Mouse (Mus musculus) heart, embryonic 11.5 days (tissue): ENCODE results near the gene Pglyrp2. TPM values are rescaled to one million over a fixed set of nuclear protein-coding genes. Genes with fewer than 3 reads are reported as not detected.

Source experiments
- microRNA-seq: library from miRNA; unstranded; fragments of <30 nt; microRNA quantifications from one replicate; pipeline ENCODE4, GENCODE M21; 2016; ENCODE audit warnings: borderline number of aligned reads
- polyA plus RNA-seq: library from polyadenylated mRNA; unstranded; fragments of >200 nt; fragmentation: Nextera tagmentation; extraction: Ambion mirVana; gene quantifications from 2 replicates; pipeline ENCODE4 v1.2.1, GENCODE M21; 2014

The Pglyrp2 gene
- polyA plus RNA-seq, 1 experiment from 2014 or later, result 0.34 TPM

Small RNA genes lying within 50 kb of the gene (microRNA-seq; reads per million reads assigned to microRNA genes)
- gene Gm22201, result not detected

Other genes with a start within 250 kb of the Pglyrp2 start
- gene Ephx3, start 234.6 kb downstream of the Pglyrp2 start, polyA plus RNA-seq, result not detected in 2 replicates
- 67.1 and 76.2 TPM in 2 replicates for gene Brd4, start 139.4 kb downstream of the Pglyrp2 start, polyA plus RNA-seq
- 44.2 and 44.3 TPM in 2 replicates for gene Akap8, start 102.9 kb downstream of the Pglyrp2 start, polyA plus RNA-seq
- gene Akap8l, start 73.6 kb downstream of the Pglyrp2 start, polyA plus RNA-seq, result 59.0 and 63.8 TPM in 2 replicates
- 16.2 and 17.6 TPM in 2 replicates for gene Wiz, start 34.7 kb downstream of the Pglyrp2 start, polyA plus RNA-seq
- gene Rasal3, start 20.6 kb downstream of the Pglyrp2 start, polyA plus RNA-seq, result 0.94 and 1.3 TPM in 2 replicates
- not detected in 2 replicates for gene Cyp4f39, start 28.6 kb upstream of the Pglyrp2 start, polyA plus RNA-seq
- gene Cyp4f17, start 81.9 kb upstream of the Pglyrp2 start, polyA plus RNA-seq, result 4.6 and 5.1 TPM in 2 replicates
- 12.6 and 15.9 TPM in 2 replicates for gene Cyp4f16, start 112.4 kb upstream of the Pglyrp2 start, polyA plus RNA-seq
- not detected in 2 replicates for gene Cyp4f37, start 197.1 kb upstream of the Pglyrp2 start, polyA plus RNA-seq
- not detected in 2 replicates for gene Cyp4f40, start 234.7 kb upstream of the Pglyrp2 start, polyA plus RNA-seq